Mouse (Mus musculus) left cerebral cortex, postnatal 25 days (tissue): Measurements from ENCODE around the gene Sema3e. TPM values are rescaled to one million over a fixed set of nuclear protein-coding genes. Genes with fewer than 3 reads are reported as not detected.

Source experiments
- DNase-seq, 2 experiments: peaks; one replicate each; pipeline ENCODE4 v3.0.0; 2022; ENCODE audit warnings: low spot score in 2 of 2, mixed read lengths in 1 of 2
- intact Hi-C: fragments of 180-260 bp; cut with DNase I; formaldehyde crosslinking; loops from one replicate; pipeline ENCODE4 v1.15.1; 2025
- total RNA-seq, 2 experiments: library from RNA; stranded (reverse); gene quantifications; 2 replicates each; pipeline ENCODE4 v1.2.3; 2021

Sema3e gene
- total RNA-seq, 2 experiments from 2014 or later, result 14.0 to 14.4 TPM

DNA sequence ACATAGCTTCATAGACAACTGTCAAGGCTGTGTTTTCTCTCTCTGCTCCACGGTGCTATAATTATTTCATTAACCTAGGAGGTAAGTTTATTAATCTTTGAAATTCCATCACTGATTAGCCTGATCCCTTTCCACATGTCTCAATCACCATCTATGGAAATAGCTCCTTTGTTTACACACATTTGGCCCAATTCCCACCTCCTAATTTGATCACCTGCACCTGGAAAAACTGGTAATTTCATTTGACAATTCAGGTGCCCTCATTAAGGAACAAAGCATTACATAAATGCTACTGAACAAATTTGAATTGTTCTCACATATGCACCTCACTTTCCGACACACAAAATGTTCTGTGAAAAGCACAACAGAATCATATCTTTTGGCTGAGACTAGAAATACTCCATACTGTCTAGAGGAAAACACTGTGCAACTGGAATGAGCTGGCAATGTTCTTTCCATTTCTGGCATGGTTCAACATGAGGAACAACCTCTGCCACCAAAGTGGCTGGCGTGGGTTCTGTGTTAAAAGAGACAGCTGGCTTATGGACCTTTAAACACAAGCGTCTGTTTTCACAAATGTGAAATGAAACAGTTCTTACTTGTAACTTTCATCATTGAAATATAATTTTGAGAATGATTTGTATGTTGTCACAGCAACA is 34.9 kb downstream of the Sema3e start:
- DNase-seq, result peak; percentile 5 to 9

DNA sequence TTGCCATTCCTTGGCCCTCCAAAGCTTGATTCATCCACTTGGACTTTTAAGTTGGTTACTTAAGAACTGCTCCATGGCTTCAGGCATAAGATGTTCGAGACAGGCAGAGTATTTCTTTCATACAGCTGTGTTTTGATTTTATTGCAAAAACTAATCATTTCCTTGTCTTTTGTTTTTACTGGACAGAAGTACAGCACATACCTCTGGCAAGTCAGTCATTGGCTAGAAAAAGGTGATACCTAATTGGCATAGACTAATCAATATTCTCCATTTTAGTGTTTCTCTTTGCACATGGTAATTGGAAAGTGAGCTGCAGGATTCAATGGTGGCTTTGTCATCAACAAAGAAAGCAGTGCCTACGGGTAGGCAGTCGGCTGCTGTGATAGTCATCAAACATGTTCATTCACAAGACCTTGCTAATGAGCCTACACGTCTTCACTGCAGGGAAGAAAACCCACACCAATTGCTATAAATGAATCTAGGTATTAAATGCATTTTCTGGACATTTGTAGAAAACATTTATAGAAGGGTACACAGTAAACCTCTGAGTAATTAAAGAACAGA is 37.9 kb downstream of the Sema3e start:
- intact Hi-C loops, result no loop called here
- DNase-seq, result no peak

More for the DNA sequence above, 34.9 kb downstream of the Sema3e start:
- intact Hi-C loops, result no loop called here

DNA sequence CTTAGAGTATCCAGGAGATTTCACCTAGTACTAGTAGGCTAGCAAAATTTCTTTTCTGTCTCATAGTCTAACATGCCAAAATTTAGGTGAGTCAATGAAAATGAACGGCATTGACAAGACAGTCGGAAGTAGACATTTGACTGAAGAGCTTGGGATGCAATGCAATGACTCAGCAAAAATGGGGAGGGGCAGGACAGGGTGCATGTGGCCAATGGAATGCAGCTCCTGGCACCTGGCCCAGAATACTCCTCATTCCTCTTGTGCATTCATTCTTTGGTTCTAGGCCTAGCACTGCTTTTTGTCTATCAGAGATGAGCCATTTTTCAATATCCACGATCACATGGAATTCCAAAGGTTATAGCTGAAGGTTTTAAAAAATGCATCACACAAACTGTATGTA is 48.1 kb downstream of the Sema3e start:
- intact Hi-C loops, result no loop called here
- DNase-seq, result no peak

DNA sequence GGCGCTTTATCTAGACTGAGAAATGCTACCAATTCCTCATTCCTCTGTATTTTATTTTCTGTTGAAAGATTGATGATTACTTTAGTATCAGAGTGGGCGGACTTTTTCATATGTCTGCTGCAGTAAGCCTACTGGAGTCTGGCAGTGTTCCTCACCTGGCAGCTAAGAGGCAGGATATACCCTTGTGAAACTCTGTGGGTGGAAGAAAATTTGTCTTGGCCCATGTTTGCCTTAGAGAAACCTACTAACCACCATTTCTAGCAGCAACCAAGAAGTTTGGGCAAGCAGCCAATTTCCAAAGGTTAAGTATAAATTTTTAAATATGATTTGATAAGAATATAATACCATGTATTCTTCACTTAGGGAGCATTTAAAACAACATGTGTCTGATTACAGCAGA is 63.0 kb downstream of the Sema3e start:
- peak; percentile 37 to 78 for DNase-seq
- intact Hi-C loops, result no loop called here

DNA sequence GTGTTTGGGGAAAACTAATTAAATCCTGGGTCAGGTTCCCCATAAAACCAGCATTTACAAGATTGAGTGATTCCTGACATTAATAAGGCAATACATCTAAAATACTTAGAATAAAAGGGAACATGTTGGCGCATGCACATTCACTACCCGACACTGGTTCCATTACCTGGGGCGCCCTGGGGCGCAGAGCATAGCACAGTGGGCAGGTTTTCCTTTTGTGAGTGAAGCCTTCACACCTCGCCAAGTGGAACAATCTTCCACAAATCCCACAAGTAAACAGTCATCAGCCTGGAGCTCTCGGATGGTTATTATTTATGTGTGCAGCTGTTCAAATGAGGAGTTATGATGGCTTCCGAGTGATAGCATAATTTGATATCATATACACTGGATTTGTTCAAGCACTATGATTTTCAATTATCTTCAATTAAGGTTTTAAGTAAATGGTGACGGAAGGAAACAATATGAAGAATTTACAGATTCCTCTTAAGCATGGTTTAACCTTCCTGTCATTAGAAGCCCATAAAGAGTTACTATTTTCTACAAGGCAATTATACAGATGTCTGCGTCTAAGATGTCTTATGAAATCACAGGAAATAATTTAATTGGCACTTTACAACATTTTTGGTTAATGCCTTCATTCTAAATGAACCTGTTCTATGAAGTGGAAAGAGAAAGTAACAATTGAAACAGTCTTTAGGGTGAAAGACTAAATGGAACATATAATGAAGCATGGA is 65.0 kb downstream of the Sema3e start:
- no peak for DNase-seq
- intact Hi-C loops, result no loop called here

DNA sequence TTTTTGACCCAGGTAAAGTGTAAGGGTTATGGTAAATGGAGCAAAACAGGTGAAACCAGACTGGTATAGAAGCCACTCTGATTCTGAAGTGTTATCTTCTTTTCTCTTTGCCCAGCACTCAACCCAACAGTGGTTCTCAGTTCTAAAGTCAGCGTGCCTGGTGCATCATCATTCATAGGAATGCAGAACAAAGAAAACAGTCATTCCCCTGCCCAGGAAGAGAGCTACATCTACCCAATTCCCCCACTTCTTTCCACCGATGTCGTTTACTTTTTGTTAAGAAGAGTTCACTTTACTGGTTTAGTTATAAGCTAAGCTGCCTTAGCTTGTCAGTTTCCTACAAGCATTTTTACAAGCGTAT is 65.5 kb downstream of the Sema3e start:
- no peak for DNase-seq
- intact Hi-C loops, result no loop called here

DNA sequence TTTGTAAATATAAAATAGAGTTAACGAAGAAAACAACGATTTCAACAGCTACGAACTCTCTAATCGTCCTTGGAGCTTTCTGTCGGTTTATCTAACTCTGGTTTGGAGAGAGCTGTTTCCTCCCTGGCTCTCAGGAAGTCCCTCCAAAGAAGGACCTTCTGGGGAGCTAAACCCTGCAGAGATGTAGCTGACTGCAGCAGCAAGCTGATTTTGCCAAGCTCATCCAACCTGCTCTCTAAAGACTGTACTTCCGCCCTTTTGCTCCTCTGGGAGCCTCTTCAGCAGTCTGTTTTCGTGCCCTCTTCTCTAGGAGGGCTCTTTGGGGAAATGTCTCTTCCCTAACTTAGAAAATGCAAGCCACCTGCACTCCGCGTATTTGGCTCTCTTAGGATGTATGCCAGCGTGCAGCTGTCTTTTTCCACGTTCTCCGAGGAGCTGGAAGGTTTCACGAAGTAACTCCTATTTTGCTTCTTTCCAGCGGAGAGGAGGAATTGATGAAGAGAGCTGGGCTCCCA is 67.2 kb downstream of the Sema3e start:
- peak; percentile 20 to 44 for DNase-seq
- intact Hi-C loops, result no loop called here

DNA sequence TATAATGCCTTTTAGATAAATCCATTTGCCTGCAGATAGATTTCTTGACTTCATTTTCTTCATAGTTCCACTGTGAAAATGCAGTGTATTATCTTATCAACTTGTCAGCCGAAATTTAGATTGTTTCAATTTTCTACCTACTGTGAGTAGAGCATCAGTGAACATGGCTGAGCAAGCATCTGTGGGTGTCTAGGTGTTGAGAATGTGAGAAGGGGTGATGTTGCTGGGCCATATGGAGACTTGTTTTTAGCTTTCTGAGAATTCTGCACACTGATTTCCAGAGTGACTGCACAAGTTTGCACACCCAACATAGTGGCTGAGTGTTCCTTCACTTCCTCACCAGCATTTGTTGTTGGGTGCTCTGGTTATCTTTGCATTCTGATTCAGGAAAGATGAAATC is 71.1 kb downstream of the Sema3e start:
- peak in 1 of 2 experiments; percentile 60 for DNase-seq
- intact Hi-C loops, result no loop called here

DNA sequence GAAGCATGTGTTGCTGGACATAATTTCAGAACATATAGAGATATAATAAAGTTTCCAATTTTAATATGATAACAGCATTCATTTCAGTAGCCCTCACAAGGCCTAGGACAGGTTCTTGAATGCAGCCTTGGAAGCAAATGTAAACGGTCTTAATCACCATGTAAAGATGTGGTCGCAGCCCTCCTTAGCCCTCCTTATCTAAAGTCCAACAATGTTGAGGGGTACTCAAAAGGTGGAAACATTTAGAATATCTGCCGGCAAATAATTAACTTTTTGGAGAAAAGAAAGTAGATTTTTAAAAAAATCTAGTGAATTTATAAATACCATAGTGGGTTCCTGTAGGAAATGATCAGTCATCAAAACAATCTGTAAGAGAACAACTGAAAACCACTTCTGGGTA is 73.6 kb downstream of the Sema3e start:
- no peak for DNase-seq
- intact Hi-C loops, result no loop called here

DNA sequence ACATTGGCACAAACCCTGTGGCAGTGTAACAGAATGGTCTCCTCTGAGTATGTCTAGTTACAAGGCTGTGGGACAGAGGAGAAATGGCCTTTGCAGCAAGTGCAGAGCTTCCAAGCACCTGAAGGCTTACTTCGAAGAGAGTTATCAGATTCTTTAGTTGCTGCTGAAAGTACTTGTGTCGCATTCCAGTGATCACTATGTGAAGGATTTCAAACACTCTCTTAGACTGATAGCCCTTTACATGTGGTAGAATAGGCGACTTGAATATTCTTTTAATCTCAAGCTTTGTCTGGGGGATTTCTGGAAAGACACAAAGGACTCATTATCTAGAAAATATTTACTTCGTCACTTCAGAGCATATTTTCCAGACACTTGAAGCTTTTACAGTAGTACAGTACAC is 82.3 kb downstream of the Sema3e start:
- DNase-seq, result no peak
- intact Hi-C loops, result no loop called here

DNA sequence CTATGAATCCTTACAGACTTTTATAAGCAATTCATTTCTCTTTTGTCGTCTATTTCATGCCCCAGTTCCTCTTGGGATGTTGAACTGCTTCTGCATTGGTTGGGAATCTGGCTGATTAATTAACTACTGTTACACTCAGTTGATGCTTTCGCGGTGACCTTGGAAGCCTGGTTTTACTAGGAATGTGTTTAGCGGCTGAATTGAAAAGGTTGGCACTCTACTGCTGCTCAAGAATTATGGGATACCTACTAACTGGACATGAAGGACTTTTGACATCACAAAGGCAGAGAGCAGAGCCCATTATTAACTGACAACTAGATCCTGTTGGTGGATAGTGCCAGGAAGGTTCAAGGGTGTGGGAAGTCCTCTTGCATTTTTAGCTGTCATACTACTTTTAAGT is 83.9 kb downstream of the Sema3e start:
- intact Hi-C loops, result no loop called here

DNA sequence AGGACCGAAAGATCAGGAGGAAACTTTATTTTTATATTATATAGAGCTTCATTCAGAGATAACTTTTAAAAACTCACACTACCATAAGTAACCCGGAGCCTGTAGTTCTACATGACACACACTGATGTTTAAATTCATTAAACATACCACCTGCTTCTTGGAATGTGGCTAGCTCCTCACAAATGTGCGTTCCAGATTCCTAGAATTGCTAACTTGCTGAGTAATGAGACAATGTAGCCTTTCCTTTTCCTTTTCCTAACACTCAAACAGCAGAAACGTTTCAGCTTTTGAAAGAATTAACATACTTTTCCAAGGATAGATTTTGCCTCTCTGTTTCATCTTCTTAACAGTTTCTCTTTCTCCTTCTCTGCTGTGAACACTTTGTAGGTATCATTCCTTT is 86.3 kb downstream of the Sema3e start:
- peak in 1 of 2 experiments; percentile 52 for DNase-seq
- intact Hi-C loops, result no loop called here

More for the DNA sequence above, 83.9 kb downstream of the Sema3e start:
- DNase-seq, result no peak

DNA sequence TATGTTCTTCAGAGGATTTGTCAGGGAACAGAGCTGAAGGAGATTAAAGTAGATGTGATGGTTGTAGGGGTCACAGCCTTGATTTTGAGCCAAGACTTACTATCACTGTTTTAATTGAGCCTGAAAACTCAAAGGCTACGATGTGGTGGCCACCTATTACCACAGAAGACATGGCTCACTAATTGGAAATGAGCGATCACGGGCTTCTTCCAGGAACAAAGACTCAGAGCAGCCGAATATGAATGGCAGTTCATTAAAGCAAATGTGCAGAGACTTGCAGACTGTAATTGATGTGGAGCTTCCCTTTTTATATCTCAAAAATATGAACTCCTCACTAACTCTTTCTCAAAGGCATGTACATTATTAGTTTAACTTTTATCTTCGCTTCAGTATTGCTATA is 96.8 kb downstream of the Sema3e start:
- no peak for DNase-seq
- intact Hi-C loops, result no loop called here

DNA sequence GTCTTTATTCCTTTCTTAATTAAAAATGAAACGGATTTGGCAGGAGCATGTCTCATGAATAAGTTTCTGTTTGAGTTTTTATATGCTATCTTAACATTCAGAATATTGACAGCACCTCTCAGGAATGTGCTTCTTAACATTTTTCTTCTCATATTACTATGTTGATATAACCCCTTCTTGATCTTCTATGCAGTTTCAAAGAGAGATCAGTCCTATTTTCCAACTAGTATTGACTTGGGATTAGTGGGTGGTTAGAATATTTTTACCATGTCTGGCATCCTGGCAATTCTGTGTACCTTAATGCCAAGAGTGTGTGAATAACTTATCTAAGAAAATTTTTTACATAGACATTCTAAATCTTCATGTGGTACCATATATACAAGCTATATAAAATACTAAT is 101.5 kb downstream of the Sema3e start:
- no peak for DNase-seq
- intact Hi-C loops, result no loop called here

DNA sequence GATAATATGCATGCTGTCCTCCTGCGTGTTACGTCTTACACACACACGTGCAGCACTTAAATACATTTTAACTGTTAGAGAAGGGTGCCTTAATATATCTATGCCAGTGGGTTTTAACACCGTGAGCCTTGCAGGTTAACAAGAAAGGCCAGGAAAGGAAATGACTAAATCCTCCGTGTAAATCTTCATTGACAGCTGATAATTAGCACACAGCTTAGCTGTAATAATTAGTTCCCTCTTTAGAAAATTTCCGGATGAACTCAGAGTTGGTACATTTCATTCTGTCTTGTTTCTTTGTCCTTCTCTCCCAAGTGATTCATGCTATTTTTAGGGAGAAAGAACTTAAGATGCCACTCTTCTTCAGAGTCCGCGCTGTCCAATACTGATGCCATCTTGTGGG is 110.9 kb downstream of the Sema3e start:
- DNase-seq, result no peak
- intact Hi-C loops, result no loop called here

DNA sequence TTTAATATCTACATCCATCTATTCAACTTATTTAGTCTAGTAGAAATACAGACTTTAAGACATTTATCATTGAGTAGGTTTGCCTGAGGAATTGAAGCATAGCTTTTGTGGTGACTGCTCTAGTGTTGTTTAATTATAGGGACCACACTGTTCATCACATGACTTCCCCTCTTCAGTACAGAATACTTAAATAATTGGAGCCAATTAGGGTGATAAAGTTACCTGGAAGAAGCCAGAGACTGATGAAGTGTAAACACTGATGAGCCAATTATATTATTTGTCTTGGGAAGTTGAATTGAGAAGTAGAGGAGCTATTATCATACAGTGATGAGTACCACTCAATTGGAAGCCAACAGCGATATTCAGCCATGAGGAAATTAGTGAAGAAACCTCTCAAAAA is 113.6 kb downstream of the Sema3e start:
- intact Hi-C loops, result no loop called here
- no peak for DNase-seq

DNA sequence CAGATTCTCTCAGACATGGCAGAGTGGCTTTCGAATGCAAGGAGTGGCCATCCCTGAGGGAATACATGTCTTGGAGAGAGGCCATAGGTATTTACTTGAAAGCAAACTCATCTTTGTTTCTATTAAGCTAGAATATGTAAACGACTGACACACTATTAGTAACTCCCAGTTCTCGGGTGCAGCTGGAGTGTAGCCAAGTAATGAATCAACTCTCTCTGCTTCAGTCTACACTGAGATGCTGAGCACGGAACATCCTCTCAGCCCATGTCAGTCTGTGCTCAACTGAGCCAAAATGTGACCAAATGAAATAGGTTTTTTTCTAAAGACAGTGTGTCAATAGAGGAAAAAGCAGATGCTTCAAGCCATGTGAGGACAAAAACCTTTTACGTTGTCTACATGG is 137.5 kb downstream of the Sema3e start:
- intact Hi-C loops, result no loop called here

DNA sequence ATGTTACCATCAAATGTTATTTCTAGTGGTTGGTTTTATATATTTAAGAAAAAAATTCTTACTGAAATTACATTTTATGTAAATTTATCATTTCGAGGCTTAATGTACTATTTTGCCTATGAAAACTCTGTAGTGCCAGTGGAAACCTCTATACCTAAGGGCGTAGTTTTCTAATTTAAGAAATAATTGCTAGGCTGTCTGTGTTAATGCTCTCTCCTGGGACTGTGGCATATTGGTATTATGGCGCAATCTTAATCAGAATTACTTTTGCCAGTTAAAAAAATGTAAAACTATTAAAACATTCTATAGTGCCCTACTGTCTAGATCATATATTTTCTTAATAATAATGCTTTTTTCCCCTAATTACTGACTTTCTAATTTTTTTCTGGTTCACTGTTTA is 138.2 kb downstream of the Sema3e start:
- intact Hi-C loops, result no loop called here

More for the DNA sequence above, 137.5 kb downstream of the Sema3e start:
- no peak for DNase-seq

DNA sequence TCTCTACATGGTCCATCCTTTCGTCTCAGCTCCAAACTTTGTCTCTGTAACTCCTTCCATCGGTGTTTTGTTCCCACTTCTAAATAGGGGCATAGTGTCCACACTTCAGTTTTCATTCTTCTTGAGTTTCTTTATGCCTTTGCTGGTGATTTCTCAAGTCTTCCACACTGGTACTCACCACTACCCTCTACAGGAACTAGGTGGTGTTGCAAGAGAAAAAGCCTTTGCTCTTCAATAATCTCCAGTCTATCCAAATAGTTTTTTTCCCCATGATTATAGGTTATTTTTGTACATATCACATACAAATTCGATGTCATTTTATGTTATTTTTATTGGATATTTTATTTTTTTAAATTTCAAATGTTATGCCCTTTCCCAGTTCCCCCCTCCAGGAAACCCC is 142.7 kb downstream of the Sema3e start:
- DNase-seq, result no peak
- intact Hi-C loops, result no loop called here

More for the DNA sequence above, 138.2 kb downstream of the Sema3e start:
- no peak for DNase-seq

DNA sequence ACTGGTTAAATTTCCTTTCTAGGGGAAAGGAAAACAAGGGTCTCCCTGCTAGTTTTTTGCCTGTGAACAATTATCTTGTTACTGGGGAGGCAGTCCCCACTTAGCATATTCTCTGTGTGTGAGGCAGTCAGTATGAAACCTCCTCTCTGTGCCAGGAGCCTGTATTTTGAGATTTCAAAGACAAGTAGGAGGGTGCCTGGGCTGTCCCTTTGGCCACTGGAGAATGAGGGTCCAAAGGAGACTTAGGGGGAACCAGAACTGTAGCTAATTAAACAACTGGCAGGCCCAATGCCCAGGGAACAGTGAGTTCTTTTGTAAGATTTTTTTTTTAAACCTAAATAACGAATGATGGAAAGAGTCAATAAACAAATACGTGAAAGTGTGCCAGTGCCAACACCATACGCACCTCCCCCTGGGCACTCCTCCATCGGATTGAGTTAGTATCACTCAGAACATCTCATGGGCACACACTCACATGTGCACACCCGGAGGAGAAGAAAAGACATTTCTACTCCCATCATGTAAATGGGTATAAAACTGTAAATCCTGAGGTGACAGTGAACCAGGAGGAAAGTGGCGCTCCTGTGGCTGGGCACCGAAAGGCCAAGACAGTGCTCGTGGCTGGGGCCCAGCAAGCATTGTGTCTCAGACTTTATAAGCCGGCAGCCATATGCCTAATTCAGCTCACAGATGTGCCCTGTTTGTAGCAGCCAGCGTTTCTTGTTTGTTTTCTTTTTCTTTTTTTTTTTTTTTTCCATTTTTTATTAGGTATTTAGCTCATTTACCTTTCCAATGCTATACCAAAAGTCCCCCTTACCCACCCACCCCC is 148.5 kb downstream of the Sema3e start:
- intact Hi-C loops, result no loop called here
- DNase-seq, result no peak
